Mouse (Mus musculus): ENCODE measurements at regions not wholly inside any gene's neighbourhood (a gene's known extent, or its start where the extent isn't known, plus 50 kb on each side); places are given as distances from the start of the nearest gene placed in this dataset.

DNA sequence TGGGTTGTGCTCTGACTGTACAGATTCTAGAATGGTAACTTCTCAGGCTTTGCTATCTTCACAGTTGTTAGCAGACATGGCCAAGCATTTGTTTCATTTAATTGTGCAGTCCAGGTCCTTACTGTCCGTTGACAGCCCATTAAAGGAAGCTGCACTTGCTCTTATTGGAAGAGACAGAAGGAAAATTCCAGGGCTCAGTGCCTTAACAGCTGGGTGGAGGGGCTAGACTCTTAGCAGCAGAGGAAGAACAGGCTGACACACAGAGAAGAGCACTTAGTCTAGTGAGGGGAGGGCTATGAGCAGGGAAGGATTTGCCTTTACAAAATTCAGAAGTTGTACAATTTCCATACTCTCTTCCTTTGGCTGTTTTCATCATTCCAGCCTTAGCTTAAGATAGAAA, 161.5 kb upstream of the Ghitm start:
- no peak for DNase-seq (ENCODE audit: low spot score in 2 of 2)

DNA sequence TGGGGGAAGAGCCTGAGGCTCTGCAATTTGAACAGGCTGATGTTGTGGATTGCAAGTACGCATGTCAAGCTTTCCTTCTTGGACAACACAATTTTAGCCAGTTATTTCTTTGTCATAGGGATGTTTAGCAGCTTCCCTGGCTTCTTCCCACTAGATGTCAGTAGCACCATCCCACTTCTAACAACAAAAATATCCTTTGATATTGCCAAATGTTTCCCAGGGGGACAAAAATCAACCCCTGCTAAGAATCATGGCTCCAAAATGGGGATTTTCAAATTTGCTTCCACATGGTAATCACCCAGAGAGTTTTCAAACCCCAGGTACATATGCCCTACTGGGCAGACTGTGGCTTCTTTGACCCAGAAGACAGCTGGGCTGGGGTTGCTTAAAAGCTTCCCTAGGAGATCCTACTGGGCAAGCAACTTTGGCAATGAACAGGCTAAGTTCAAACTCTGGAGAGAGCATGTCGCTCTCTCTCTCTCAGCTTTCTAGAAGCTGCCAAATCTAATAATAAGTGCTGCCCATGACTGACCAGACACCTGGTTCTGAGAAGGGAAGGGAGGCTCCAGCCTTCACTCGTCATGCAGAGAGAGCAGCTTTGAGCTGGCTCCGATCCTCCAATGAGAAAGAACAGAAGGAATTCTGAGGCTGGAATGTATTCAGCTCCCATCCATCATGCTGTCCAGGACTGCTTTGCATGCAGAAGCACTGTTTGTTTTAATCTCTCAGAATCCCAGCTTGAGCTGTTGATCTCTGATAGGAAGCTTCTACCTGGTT, 157.2 kb upstream of the Ghitm start:
- DNase-seq (ENCODE audit: low spot score in 2 of 2) = no peak

DNA sequence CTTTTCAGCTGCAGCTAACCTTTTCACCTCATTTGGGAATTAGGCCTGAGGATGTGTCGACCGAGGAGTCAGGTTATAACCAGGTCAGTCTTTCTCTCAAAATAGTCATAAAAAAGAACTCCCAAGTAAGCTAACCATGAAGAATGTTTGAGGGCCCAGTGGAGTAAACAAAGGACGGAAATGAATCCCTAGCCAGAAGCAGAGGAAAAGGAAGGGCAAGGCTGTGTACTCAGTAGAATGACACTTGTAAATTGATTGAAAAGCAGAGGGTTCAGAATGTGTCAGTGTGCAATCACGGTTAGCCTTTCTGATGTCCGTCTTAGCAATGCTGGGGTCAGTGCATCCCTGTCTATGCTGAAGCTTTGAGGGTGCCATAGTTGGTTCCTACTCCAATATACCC, 149.3 kb upstream of the Ghitm start:
- no peak for DNase-seq (ENCODE audit: low spot score in 2 of 2)

- no peak for DNase-seq (ENCODE audit: low spot score in 2 of 2)
Measured at GRCm38 (mm10) chr14:37279356-37279755, 144.3 kb upstream of the Ghitm start.

DNA sequence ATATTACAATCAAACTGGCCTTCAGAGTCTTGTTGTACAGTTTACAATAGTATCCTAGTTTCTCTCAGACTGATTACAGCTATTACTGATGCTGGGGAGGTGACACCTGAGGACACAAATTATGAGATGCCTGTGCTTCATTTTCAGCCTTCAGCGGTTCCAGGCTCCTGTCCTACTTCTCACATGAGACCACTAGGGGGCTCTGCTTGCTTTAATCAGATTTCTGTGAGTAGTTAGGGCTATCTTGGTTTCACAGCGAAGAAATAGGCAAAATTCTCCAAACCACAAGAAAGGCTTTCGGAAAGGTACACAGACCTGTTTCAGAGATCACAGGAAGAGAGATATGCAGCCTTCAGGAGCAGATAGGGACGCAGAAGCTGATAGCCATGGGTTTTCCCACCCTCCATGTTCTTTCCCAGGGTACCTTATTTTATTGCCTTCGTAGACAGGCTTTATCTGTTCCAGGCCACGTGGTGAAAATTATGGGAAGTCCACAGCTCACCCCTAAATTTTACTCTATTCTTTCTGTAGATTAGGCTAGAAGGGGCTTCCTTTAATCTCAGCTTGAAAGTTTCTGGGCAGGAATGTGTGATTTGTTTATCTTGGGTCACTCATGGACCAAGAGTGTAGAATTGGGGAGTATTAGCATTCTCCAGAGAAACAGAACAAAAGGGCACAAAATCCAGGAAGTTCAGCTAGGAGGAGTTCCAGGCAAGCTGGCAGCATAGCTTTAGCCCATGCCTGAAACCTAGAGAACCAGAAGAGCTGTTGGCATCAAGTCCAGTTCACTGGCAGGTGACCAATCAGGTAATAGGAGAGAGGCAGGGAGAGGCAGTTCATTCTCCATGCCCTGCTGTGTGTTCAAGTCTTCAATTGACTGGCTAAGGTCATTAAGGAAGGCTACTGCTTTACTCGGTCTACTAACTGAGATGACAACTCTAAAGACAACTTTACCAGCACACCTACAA, 141.9 kb upstream of the Ghitm start:
- peak; percentile 55 to 64 for DNase-seq (ENCODE audit: low spot score in 2 of 2)

DNA sequence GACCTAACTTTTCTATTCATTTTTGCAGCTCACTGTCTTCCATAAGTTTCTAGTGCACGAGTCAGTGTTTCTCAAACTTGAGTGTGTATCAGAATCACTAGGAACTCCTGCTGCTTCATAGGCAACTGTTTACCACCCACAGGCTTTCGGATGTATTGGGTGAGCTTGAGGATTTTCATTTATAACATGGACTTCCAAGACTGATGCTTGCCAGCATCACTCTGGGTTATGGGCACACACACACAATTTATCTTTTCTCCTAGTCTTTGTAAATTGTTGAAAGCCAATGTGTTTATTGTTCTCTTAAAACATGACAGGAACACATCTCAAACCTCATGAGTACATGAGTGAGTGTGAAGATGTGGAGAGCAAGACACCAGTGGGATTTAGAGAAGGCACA, 137.0 kb upstream of the Ghitm start:
- no peak for DNase-seq (ENCODE audit: low spot score in 2 of 2)

GRCm38 (mm10) chr14:37271015-37271933, 136.2 kb upstream of the Ghitm start:
- DNase-seq (ENCODE audit: low spot score in 2 of 2) = peak; percentile 28 to 40

GRCm38 (mm10) chr14:37269920-37270319, 134.8 kb upstream of the Ghitm start:
- no peak for DNase-seq (ENCODE audit: low spot score in 2 of 2)

DNA sequence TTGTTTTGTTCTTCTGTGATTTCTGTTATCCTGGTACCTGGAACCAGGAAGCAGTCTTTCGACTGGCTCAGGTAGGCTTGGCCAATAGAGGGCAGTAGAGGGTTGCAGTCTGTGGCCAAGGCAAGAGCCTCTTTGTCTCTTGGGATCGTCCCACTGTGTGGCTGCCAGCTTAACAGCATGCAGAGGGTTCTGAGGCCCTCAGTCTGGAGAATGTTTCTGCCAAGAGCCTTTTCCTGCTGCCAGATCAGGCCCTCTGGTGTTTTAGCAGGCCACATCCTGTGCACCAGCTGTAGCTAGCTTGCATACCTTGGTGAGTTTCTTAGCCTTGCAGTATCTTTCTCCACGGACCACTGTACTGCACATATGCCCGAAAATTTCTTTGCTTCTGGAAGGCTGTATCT, 103.6 kb upstream of the Ghitm start:
- peak; percentile 80 for DNase-seq (ENCODE audit: low spot score in 2 of 2)

DNA sequence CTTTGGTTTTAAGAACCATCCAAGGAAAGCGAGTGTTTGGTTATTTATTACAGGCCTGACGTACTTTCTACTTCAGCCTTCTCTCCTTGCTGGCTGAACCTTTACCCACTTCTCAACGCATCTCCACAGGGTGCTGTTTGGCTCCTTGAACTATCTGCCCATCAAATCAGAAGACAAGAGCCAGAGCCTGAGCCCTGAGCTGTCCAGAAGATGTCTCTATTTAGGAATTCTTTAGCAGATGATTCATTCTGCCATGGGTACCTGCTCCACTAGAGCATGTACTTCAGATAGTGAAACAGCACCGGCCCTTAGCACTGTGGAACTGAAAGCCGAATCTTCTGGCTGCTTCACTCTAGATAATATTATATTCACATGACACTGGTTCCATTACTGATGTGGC, 102.1 kb upstream of the Ghitm start:
- DNase-seq (ENCODE audit: low spot score in 2 of 2) = no peak

- peak in 1 of 2 experiments; percentile 30 for DNase-seq (ENCODE audit: low spot score in 2 of 2)
Measured at GRCm38 (mm10) chr14:37208256-37208655, 73.2 kb upstream of the Ghitm start.

GRCm38 (mm10) chr14:37189795-37190194, 54.7 kb upstream of the Ghitm start:
- DNase-seq (ENCODE audit: low spot score in 2 of 2) = no peak

Data from right cerebral cortex, postnatal 10 days (tissue).